Mouse (Mus musculus) MEL (cell line): ENCODE data around the gene Zdhhc14.

Experiments
- CTCF ChIP-seq, 3 experiments: IDR thresholded peaks in 2 of 3; conservative IDR thresholded peaks in 1 of 3; 2 replicates each; pipeline ENCODE4 v1.5.1; 2011 to 2012; ENCODE audit warnings: low read length in 3 of 3, low read depth in 2 of 3, mild to moderate bottlenecking in 2 of 3, improper control_type of control experiment in 1 of 3, inconsistent platforms in 1 of 3, mixed read lengths in 1 of 3, moderate library complexity in 1 of 3; ENCODE audit not compliant: control insufficient read depth in 1 of 3, insufficient read depth in 1 of 3, poor library complexity in 1 of 3, severe bottlenecking in 1 of 3
- E2F4 ChIP-seq: IDR thresholded peaks from 2 replicates; pipeline ENCODE4 v1.6.1; 2011; ENCODE audit warnings: low read depth, low read length, improper control_type of control experiment, borderline replicate concordance
- EP300 ChIP-seq, 2 experiments: IDR thresholded peaks; 2 replicates each; pipeline ENCODE4 v1.6.1; 2011; ENCODE audit warnings: improper control_type of control experiment in 2 of 2, low read length in 2 of 2, low read depth in 1 of 2, mild to moderate bottlenecking in 1 of 2
- MAFK ChIP-seq: IDR thresholded peaks from 2 replicates; pipeline ENCODE4 v1.6.1; 2011; ENCODE audit warnings: low read depth, mild to moderate bottlenecking, low read length, improper control_type of control experiment, borderline replicate concordance
- MAZ ChIP-seq: IDR thresholded peaks from 2 replicates; pipeline ENCODE4 v1.6.1; 2012; ENCODE audit warnings: low read depth, mild to moderate bottlenecking, inconsistent platforms, low read length, improper control_type of control experiment
- POLR2A ChIP-seq, 2 experiments: IDR thresholded peaks; 2 replicates each; pipeline ENCODE4 v1.6.1; 2011 to 2012; ENCODE audit warnings: low read length in 2 of 2, mild to moderate bottlenecking in 2 of 2, control low read depth in 1 of 2, improper control_type of control experiment in 1 of 2, low read depth in 1 of 2, moderate library complexity in 1 of 2; ENCODE audit not compliant: control insufficient read depth in 1 of 2, insufficient read depth in 1 of 2, poor library complexity in 1 of 2
- TAL1 ChIP-seq: IDR thresholded peaks from 2 replicates; pipeline ENCODE4 v1.6.1; 2012; ENCODE audit warnings: mild to moderate bottlenecking, inconsistent platforms, low read length, moderate library complexity, mixed read lengths

DNA sequence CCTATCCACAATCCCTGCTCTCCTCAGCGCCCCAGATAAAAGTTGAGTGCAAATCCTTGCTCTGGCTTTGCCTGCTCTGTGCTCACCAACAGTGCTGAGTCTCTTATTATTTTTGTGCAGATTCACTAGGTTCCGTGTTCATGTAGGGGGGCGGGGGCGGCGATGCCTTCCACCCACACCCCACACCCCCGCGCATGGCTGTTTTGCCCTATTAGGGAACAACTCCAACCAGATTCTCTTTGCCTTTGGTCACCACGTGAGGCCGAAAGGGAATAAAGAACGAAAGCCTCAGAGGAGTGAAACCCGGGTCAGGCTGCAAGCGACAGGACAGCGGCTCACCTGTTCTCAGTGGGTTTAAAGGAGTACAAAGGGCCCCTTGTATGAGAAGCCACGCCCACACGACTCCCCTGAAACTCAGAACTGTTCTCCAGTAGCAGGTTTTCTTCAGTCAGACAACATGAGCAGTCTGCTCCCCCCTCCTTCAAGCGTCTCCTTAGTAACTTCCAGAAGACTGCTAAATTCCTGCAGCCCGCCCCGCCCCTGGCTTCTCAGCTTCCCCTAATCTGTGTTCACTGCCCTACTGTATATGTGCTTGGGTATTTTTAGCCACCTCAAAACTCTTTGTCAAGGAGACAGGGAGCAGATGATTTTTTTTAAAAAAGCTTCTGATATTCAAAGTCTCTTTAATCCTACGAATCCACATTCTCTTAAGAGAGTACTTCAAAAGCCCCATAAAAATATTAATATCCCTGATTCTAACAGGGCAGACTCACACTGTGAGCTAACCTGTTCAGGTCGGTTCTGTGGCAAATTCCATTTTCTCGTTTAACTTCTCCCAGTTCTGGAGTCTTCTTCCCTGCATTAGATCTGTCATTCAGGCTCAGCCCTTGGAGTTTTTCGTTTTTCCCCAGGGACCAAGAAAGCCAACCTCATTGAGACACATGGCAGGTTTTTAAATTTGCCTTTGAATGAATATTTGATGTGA lies 278.2 kb downstream of the Zdhhc14 start:
- TF ChIP-seq MAZ (no peak), TAL1 (no peak), CTCF (IDR thresholded peaks at IDR 0.05 in 2 of 3, conservative IDR thresholded peaks at IDR 0.05 in 1 of 3; ENCODE audit: control insufficient read depth in 1 of 3, insufficient read depth in 1 of 3, low read depth in 2 of 3, low read length in 3 of 3, poor library complexity in 1 of 3, severe bottlenecking in 1 of 3) (no peak), POLR2A (IDR thresholded peaks at IDR 0.05; ENCODE audit: control insufficient read depth in 1 of 2, insufficient read depth in 1 of 2, low read depth in 1 of 2, low read length in 2 of 2, poor library complexity in 1 of 2) (no peak), MAFK (no peak), EP300 (IDR thresholded peaks at IDR 0.05; ENCODE audit: low read depth in 1 of 2, low read length in 2 of 2) (no peak), E2F4 (no peak)
